Mouse (Mus musculus) adipose tissue, adult 10 weeks (tissue): ENCODE measurements around the gene Il4ra. TPM values are rescaled to one million over a fixed set of nuclear protein-coding genes. Genes with fewer than 3 reads are reported as not detected.

ENCODE experiments used
- polyA plus RNA-seq: library from polyadenylated mRNA; stranded (reverse); fragments of 350-450 nt; fragmentation: Illumina TruSeq; extraction: RNeasy Lipid Tissue Mini Kit (QIAGEN cat#74804); gene quantifications from one replicate; pipeline ENCODE4 v1.2.3, GENCODE M21; 2014; ENCODE audit warnings: low read depth, low replicate concordance

Gene Il4ra
- polyA plus RNA-seq: 41.0 TPM

GRCm38 (mm10) chr7:125551766-125552709 is at the start of gene Il4ra:
TSS of gene Il4ra (plus strand) at chr7:125552120.

GRCm38 (mm10) chr7:125603185-125603631 is 51.3 kb downstream of the Il4ra start, which contains the start of gene Il21r:
TSS of gene Il21r (plus strand) at chr7:125603429.

Other genes starting within 250 kb of the Il4ra start
- gene Kdm8, start 107.4 kb upstream of the Il4ra start, polyA plus RNA-seq: 3.2 TPM
- 40.6 TPM for gene Nsmce1, start 60.5 kb upstream of the Il4ra start, polyA plus RNA-seq
- gene Il21r, start 51.3 kb downstream of the Il4ra start, polyA plus RNA-seq: 1.8 TPM
- gene Gtf3c1, start 155.7 kb downstream of the Il4ra start, polyA plus RNA-seq: 24.2 TPM
- 11.4 TPM for gene D430042O09Rik, start 155.8 kb downstream of the Il4ra start, polyA plus RNA-seq